Mouse (Mus musculus): ENCODE data around the gene Ptch1. TPM values are rescaled to one million over a fixed set of nuclear protein-coding genes. Genes with fewer than 3 reads are reported as not detected.

The Ptch1 gene
- polyA plus RNA-seq, 1 experiment, result 2.2 TPM

DNA sequence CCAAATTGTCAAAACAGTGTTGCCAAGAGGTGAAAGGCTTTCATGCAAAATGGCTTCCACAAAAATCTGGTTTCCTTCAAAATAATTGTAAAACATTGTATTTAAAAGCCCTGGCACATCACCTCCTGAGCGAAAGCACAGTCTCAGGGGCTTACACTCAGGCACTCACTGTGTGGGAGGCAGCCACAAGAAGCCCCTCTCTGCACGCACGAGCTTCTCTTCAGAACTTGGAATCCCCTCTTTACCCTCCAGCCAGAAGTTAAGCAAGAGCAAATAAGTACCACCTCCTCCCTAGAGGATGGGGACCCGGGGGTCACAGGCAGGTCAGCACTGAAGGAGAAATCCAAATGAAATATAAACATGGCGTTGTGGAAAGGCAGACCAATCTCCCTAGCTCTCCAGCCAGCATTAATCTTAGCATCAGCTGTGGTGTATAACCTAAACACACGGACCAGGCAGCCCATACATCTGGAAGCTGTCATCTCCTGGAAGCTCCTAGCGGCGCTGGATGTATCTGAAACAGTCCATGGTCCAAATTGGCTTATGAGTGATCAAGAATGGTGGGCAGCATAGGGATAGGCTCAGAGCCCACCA is 15.0 kb downstream of the Ptch1 start:
- H3K79me2 ChIP-seq (ENCODE audit: control insufficient read depth, insufficient read depth), result peaks cover 36% of the 10 kb centered on the region
- no peak for TF ChIP-seq REST (IDR thresholded peaks at IDR 0.05; ENCODE audit: insufficient read depth, insufficient read length)
- TF ChIP-seq POLR2AphosphoS2 (IDR thresholded peaks at IDR 0.05; ENCODE audit: insufficient read length, low read depth), result no peak
- no peak for TF ChIP-seq E2F4 (IDR thresholded peaks at IDR 0.05; ENCODE audit: insufficient read depth)
- TF ChIP-seq USF1 (IDR thresholded peaks at IDR 0.05; ENCODE audit: low read depth), result no peak
- TF ChIP-seq MAX (IDR thresholded peaks at IDR 0.05; ENCODE audit: low read depth), result no peak

DNA sequence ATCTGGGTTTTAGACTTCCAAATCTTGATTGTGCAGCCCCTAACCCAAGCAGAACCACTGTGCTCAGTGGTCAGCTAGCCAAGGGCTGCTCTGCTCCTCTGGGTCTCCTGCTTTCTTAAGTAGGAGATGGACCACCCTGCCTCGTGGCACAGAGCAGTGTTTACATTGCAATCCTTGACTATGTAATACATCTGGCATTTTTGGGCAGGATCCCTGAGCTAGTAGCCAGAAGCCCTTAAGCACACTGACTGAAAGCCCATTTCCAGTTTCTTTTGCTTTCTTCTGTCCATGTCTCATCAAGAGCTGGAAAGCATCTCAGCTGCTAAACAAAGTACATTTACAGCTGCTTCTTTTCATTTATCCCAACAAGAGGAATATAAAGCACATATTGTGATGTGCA is 17.0 kb downstream of the Ptch1 start:
- H3K27me3 ChIP-seq (ENCODE audit: control insufficient read depth, insufficient read depth, insufficient read length), result no peaks in the 10 kb centered on the region
- peaks cover 5% of the 10 kb centered on the region for H3K36me3 ChIP-seq (ENCODE audit: control insufficient read depth, insufficient read depth)
- no peak overlapping the region for H3K4me2 ChIP-seq (ENCODE audit: low read depth)
- peaks cover 24% of the 10 kb centered on the region for H3K79me2 ChIP-seq (ENCODE audit: control insufficient read depth, insufficient read depth)
- H3ac ChIP-seq (ENCODE audit: control insufficient read depth, insufficient read length), result no peak overlapping the region
- TF ChIP-seq MYOD1 (IDR thresholded peaks at IDR 0.05; ENCODE audit: control insufficient read depth in 1 of 3, insufficient read length in 2 of 3, low read depth in 2 of 3) (no peak), MAX (IDR thresholded peaks at IDR 0.05; ENCODE audit: low read depth) (no peak), SRF (IDR thresholded peaks at IDR 0.05; ENCODE audit: control insufficient read depth, insufficient read length, low read depth) (no peak), POLR2A (IDR thresholded peaks at IDR 0.05; ENCODE audit: insufficient read length, low read depth) (no peak), USF1 (IDR thresholded peaks at IDR 0.05; ENCODE audit: low read depth) (no peak), TCF3 (IDR thresholded peaks at IDR 0.05; ENCODE audit: insufficient read length, low read depth) (no peak), POLR2AphosphoS2 (IDR thresholded peaks at IDR 0.05; ENCODE audit: insufficient read length, low read depth) (no peak), TCF12 (IDR thresholded peaks at IDR 0.05; ENCODE audit: insufficient read depth, poor library complexity, severe bottlenecking) (no peak), MYOG (IDR thresholded peaks at IDR 0.05; ENCODE audit: control insufficient read depth in 1 of 3, insufficient read depth in 1 of 3, insufficient read length in 2 of 3, low read depth in 2 of 3) (no peak), CEBPB (IDR thresholded peaks at IDR 0.05; ENCODE audit: insufficient read depth, poor library complexity, severe bottlenecking) (no peak), REST (IDR thresholded peaks at IDR 0.05; ENCODE audit: insufficient read depth, insufficient read length) (no peak), E2F4 (IDR thresholded peaks at IDR 0.05; ENCODE audit: insufficient read depth) (no peak)
- no peak overlapping the region for H3K4me3 ChIP-seq

More for the DNA sequence above, 15.0 kb downstream of the Ptch1 start:
- Histone ChIP-seq H3K27me3 (ENCODE audit: control insufficient read depth, insufficient read depth, insufficient read length) (no peaks in the 10 kb centered on the region), H3K4me3 (no peak overlapping the region), H3ac (ENCODE audit: control insufficient read depth, insufficient read length) (no peak overlapping the region), H3K4me2 (ENCODE audit: low read depth) (no peak overlapping the region), H3K36me3 (ENCODE audit: control insufficient read depth, insufficient read depth) (peaks cover 5% of the 10 kb centered on the region)

DNA sequence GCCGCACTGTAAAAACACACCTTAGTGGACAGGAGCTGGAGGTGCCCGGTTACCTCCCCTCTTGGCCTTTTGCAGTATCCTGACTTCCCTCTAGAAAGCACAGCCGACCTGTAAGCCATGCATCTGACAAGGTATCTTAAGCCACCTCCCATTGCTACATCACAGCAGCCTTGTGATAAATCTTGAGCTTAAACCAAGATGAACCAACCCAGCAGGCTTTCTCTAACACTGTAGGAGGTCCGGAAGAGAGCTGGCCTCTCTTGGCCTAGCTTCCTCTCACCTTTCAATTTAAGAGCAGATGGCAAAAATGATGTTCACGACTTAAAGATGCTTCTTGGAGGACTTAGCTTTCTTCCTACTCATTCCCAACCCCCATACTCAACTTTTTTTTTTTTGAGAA is 17.5 kb downstream of the Ptch1 start:
- H3K4me2 ChIP-seq (ENCODE audit: low read depth), result no peak overlapping the region
- H3K4me3 ChIP-seq, result no peak overlapping the region
- H3K27me3 ChIP-seq (ENCODE audit: control insufficient read depth, insufficient read depth, insufficient read length), result no peaks in the 10 kb centered on the region
- H3K79me2 ChIP-seq (ENCODE audit: control insufficient read depth, insufficient read depth), result peaks cover 24% of the 10 kb centered on the region
- H3ac ChIP-seq (ENCODE audit: control insufficient read depth, insufficient read length), result no peak overlapping the region
- TF ChIP-seq USF1 (IDR thresholded peaks at IDR 0.05; ENCODE audit: low read depth) (no peak), SRF (IDR thresholded peaks at IDR 0.05; ENCODE audit: control insufficient read depth, insufficient read length, low read depth) (no peak), POLR2AphosphoS2 (IDR thresholded peaks at IDR 0.05; ENCODE audit: insufficient read length, low read depth) (no peak), MAX (IDR thresholded peaks at IDR 0.05; ENCODE audit: low read depth) (no peak), TCF3 (IDR thresholded peaks at IDR 0.05; ENCODE audit: insufficient read length, low read depth) (no peak), CEBPB (IDR thresholded peaks at IDR 0.05; ENCODE audit: insufficient read depth, poor library complexity, severe bottlenecking) (no peak), E2F4 (IDR thresholded peaks at IDR 0.05; ENCODE audit: insufficient read depth) (no peak), POLR2A (IDR thresholded peaks at IDR 0.05; ENCODE audit: insufficient read length, low read depth) (no peak), REST (IDR thresholded peaks at IDR 0.05; ENCODE audit: insufficient read depth, insufficient read length) (no peak), MYOG (IDR thresholded peaks at IDR 0.05; ENCODE audit: control insufficient read depth in 1 of 3, insufficient read depth in 1 of 3, insufficient read length in 2 of 3, low read depth in 2 of 3) (no peak), TCF12 (IDR thresholded peaks at IDR 0.05; ENCODE audit: insufficient read depth, poor library complexity, severe bottlenecking) (no peak), MYOD1 (IDR thresholded peaks at IDR 0.05; ENCODE audit: control insufficient read depth in 1 of 3, insufficient read length in 2 of 3, low read depth in 2 of 3) (no peak)
- H3K36me3 ChIP-seq (ENCODE audit: control insufficient read depth, insufficient read depth), result peaks cover 5% of the 10 kb centered on the region

DNA sequence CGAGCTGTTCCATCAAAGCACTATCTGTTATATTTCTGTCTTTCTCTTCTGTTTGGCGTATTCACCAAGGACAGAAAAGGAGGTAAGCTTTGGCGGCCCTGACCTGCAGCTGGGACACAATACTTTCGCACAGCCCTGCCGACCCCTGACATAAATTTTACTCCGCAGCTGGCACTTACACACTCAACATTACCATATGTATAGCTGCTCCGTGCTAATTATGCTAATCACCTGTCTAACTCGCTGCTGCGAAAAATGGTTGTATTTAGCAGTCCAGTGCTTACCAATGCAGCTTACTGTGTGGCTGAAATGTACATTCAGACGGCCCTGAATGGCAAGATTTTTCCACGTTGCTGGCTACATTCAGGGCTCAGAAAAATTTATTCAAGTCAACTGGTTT is 18.8 kb downstream of the Ptch1 start:
- no peak overlapping the region for H3ac ChIP-seq (ENCODE audit: control insufficient read depth, insufficient read length)

DNA sequence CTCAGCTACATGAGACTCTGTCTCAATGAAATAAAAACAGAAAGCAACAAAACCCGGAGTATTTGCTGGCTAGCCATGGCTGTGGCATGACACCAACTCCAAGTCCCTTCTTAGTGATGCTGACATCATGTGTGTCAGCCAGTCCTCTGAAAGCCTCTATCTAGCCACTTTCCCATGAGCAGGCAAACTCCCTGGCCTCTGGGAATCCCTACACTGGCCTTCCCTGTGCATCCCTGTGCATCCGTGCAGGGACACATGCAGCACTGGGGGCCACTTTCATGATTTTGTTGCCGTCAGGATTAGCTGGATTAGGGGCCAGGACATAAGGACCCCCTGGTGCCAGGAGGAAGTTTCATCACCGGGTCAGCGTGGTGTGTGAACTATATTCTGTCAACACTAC is 20.0 kb downstream of the Ptch1 start:
- no peaks in the 10 kb centered on the region for H3K27me3 ChIP-seq (ENCODE audit: control insufficient read depth, insufficient read depth, insufficient read length)
- no peak overlapping the region for H3K4me2 ChIP-seq (ENCODE audit: low read depth)
- TF ChIP-seq REST (IDR thresholded peaks at IDR 0.05; ENCODE audit: insufficient read depth, insufficient read length), result no peak
- no peak for TF ChIP-seq POLR2A (IDR thresholded peaks at IDR 0.05; ENCODE audit: insufficient read length, low read depth)
- no peak for TF ChIP-seq MYOD1 (IDR thresholded peaks at IDR 0.05; ENCODE audit: control insufficient read depth in 1 of 3, insufficient read length in 2 of 3, low read depth in 2 of 3)
- no peak for TF ChIP-seq CEBPB (IDR thresholded peaks at IDR 0.05; ENCODE audit: insufficient read depth, poor library complexity, severe bottlenecking)
- no peak overlapping the region for H3ac ChIP-seq (ENCODE audit: control insufficient read depth, insufficient read length)
- peaks cover 13% of the 10 kb centered on the region for H3K79me2 ChIP-seq (ENCODE audit: control insufficient read depth, insufficient read depth)
- H3K36me3 ChIP-seq (ENCODE audit: control insufficient read depth, insufficient read depth), result no peaks in the 10 kb centered on the region
- no peak overlapping the region for H3K4me3 ChIP-seq

More for the DNA sequence above, 18.8 kb downstream of the Ptch1 start:
- H3K27me3 ChIP-seq (ENCODE audit: control insufficient read depth, insufficient read depth, insufficient read length), result no peaks in the 10 kb centered on the region
- H3K4me3 ChIP-seq, result no peak overlapping the region
- peaks cover 17% of the 10 kb centered on the region for H3K79me2 ChIP-seq (ENCODE audit: control insufficient read depth, insufficient read depth)
- H3K36me3 ChIP-seq (ENCODE audit: control insufficient read depth, insufficient read depth), result no peaks in the 10 kb centered on the region
- no peak overlapping the region for H3K4me2 ChIP-seq (ENCODE audit: low read depth)
- TF ChIP-seq MYOG (IDR thresholded peaks at IDR 0.05; ENCODE audit: control insufficient read depth in 1 of 3, insufficient read depth in 1 of 3, insufficient read length in 2 of 3, low read depth in 2 of 3), result no peak
- TF ChIP-seq SRF (IDR thresholded peaks at IDR 0.05; ENCODE audit: control insufficient read depth, insufficient read length, low read depth), result no peak
- no peak for TF ChIP-seq MAX (IDR thresholded peaks at IDR 0.05; ENCODE audit: low read depth)
- TF ChIP-seq USF1 (IDR thresholded peaks at IDR 0.05; ENCODE audit: low read depth), result no peak
- TF ChIP-seq TCF3 (IDR thresholded peaks at IDR 0.05; ENCODE audit: insufficient read length, low read depth), result no peak
- TF ChIP-seq REST (IDR thresholded peaks at IDR 0.05; ENCODE audit: insufficient read depth, insufficient read length), result no peak
- no peak for TF ChIP-seq TCF12 (IDR thresholded peaks at IDR 0.05; ENCODE audit: insufficient read depth, poor library complexity, severe bottlenecking)

Measured in myocyte (in vitro differentiated cells).